In genomic region chr6:8711246-8711645, GRCm38 (mm10) we compare ENCODE assay signal across 15 mouse cellular contexts.
"Had no signal": no experiment of that assay in that cellular context is flagged by ENCODE, and none has a peak within 500 bp of the region (broad histone marks: within the 10 kb centered on the region; RNA-seq: fewer than 3 reads in every experiment).

No protein-coding gene starts in this region.

- H3K27ac ChIP-seq: macrophage; midbrain, embryonic 13.5 days; midbrain, embryonic 15.5 days; neural tube, embryonic 12.5 days; stomach, embryonic 15.5 days; stomach, postnatal 0 days had no signal

- H3K36me3 ChIP-seq: midbrain, embryonic 13.5 days; midbrain, embryonic 15.5 days; neural tube, embryonic 12.5 days; stomach, embryonic 15.5 days had no signal

- H3K4me3 ChIP-seq: megakaryocyte, embryonic 14.5 days; midbrain, embryonic 13.5 days; midbrain, embryonic 15.5 days; neural tube, embryonic 12.5 days; stomach, embryonic 15.5 days had no signal

- H3K27me3 ChIP-seq: megakaryocyte, embryonic 14.5 days; midbrain, embryonic 13.5 days; midbrain, embryonic 15.5 days; neural tube, embryonic 12.5 days; stomach, embryonic 15.5 days had no signal

- DNase-seq: liver, postnatal 0 days; lung, embryonic 14.5 days; lung, postnatal 14 days; lung, postnatal 36 days; right cerebral cortex, postnatal 14 days; thymus, adult 2 months; thymus, postnatal 25 days; thymus, postnatal 4 days had no signal
